Mouse (Mus musculus) forebrain, embryonic 15.5 days (tissue): Measurements from ENCODE around the gene Dlg2. TPM values are rescaled to one million over a fixed set of nuclear protein-coding genes. Genes with fewer than 3 reads are reported as not detected.
A peak's percentile ranks its signal among the peaks of the same experiment; 100 is the strongest.

ENCODE experiments used
- ATAC-seq: fragments of 200-750 bp; cut with Nextera tagmentation; replicated peaks from 2 replicates; pipeline ENCODE4 v1.8.0; 2017; ENCODE audit warnings: mild to moderate bottlenecking, moderate TSS enrichment, moderate library complexity
- H3K27ac ChIP-seq: fragments of 300-500 bp; sonication (generic); replicated peaks from 2 replicates; pipeline ENCODE4 v1.5.1; 2015; ENCODE audit warnings: mild to moderate bottlenecking, inconsistent platforms
- H3K27me3 ChIP-seq: fragments of 300-500 bp; sonication (generic); 2 replicates; pipeline ENCODE4 v1.6.1; 2015; ENCODE audit warnings: inconsistent platforms
- H3K36me3 ChIP-seq: fragments of 300-500 bp; sonication (generic); 2 replicates; pipeline ENCODE4 v1.6.1; 2015; ENCODE audit warnings: mild to moderate bottlenecking, inconsistent platforms
- H3K4me1 ChIP-seq: fragments of 300-500 bp; sonication (generic); 2 replicates; pipeline ENCODE4 v1.6.1; 2015; ENCODE audit warnings: inconsistent platforms
- H3K4me2 ChIP-seq: fragments of 300-500 bp; sonication (generic); replicated peaks from 2 replicates; pipeline ENCODE4 v1.6.1; 2015; ENCODE audit warnings: mild to moderate bottlenecking, inconsistent platforms
- H3K4me3 ChIP-seq: fragments of 300-500 bp; sonication (generic); 2 replicates; pipeline ENCODE4 v1.5.1; 2015; ENCODE audit warnings: mild to moderate bottlenecking, inconsistent platforms
- H3K9ac ChIP-seq: fragments of 300-500 bp; sonication (generic); replicated peaks from 2 replicates; pipeline ENCODE4 v1.6.1; 2015; ENCODE audit warnings: mild to moderate bottlenecking, inconsistent platforms
- H3K9me3 ChIP-seq: fragments of 300-500 bp; sonication (generic); 2 replicates; pipeline ENCODE4 v1.6.1; 2016; ENCODE audit warnings: inconsistent platforms
- WGBS: fragments of 180-500 bp; shearing (Covaris S2); methylation state at CpG from one replicate; pipeline ENCODE4 v1.1.7; 2015; ENCODE audit warnings: mixed read lengths; 5-methylcytosine and 5-hydroxymethylcytosine counted together
- polyA plus RNA-seq: library from polyadenylated mRNA; unstranded; fragments of >200 nt; fragmentation: Nextera tagmentation; extraction: Ambion mirVana; gene quantifications from 2 replicates; pipeline ENCODE4 v1.2.1, GENCODE M21; 2015

The Dlg2 gene
- polyA plus RNA-seq, 1 experiment from 2014 or later = 24.5 TPM

DNA sequence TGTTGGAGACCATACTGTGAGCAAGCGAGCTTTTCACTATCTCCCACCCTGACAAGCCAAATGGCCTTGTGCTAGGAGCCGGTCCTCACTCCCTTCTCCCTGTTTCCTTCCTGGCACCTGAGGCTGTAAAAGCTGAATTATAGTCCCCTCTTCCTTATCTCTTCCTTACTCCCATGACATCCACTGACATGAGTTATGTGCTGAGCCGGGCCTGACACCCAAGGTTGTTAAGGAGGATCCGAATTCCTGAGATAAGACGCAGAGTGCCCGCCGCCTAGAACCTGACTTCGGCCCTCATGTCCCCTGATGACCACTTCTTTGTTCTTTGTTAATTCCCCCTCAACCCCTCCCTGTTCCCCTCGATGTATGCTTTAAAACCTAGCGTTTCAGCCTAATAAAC lies 1409.9 kb downstream of the Dlg2 start:
- no peak overlapping the region for H3K4me3 ChIP-seq
- no peaks in the 10 kb centered on the region for H3K36me3 ChIP-seq
- H3K4me1 ChIP-seq = no peaks in the 10 kb centered on the region
- no peak overlapping the region for H3K9ac ChIP-seq
- no peak for ATAC-seq
- no peaks in the 10 kb centered on the region for H3K9me3 ChIP-seq
- no peaks in the 10 kb centered on the region for H3K27me3 ChIP-seq
- no peak overlapping the region for H3K4me2 ChIP-seq
- H3K27ac ChIP-seq = no peak overlapping the region
- 95% methylated on average over 10 of the region's 10 CpGs for WGBS

DNA sequence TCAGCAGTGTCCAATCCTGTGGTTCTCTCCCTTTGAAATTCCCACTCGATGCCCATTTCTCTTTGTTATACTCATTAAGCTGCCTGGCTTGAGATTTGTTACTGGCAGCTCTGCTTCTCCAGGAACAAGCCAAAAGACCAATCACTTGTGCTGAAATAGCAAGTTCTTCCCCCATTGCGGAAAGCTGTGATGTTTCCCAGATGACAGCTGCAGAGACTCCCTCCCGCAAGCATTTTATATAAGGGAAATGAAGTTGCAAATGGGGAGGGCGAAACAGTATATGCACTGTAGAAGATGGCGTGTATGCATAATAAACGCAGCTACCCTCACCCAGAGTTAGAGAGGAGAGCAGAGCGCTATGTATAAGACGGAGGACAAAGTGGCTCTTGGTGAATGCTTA lies 1417.5 kb downstream of the Dlg2 start:
- WGBS = 78% methylated on average over 8 of the region's 8 CpGs
- Histone ChIP-seq H3K27ac (no peak overlapping the region), H3K9me3 (no peaks in the 10 kb centered on the region), H3K36me3 (no peaks in the 10 kb centered on the region), H3K27me3 (no peaks in the 10 kb centered on the region), H3K4me3 (no peak overlapping the region), H3K9ac (no peak overlapping the region), H3K4me2 (no peak overlapping the region), H3K4me1 (no peaks in the 10 kb centered on the region)
- no peak for ATAC-seq

DNA sequence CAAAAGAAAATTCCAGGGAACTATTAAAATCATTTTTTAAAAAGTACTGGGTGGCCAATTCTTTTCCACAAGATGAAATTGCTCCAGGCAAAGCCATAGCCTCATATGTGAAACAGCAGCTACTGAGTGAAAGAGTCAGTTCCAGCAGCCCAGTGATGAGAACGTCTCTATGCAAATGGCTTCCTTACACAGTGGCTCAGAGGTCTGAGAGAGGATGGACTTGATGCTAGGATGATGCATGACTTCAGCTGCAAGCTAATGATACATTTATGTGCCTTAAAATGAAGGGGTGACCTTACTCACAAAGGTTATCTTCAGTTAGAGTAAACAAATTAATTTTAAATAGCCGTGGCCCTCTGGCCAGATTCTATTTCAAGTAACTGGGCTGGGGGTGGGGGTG lies 1420.5 kb downstream of the Dlg2 start:
- no peak overlapping the region for H3K9ac ChIP-seq
- no peaks in the 10 kb centered on the region for H3K27me3 ChIP-seq
- no peaks in the 10 kb centered on the region for H3K9me3 ChIP-seq
- H3K36me3 ChIP-seq = no peaks in the 10 kb centered on the region
- no peak for ATAC-seq
- H3K4me3 ChIP-seq = no peak overlapping the region
- no peak overlapping the region for H3K27ac ChIP-seq
- H3K4me2 ChIP-seq = no peak overlapping the region
- 69% methylated on average over 2 of the region's 2 CpGs for WGBS
- H3K4me1 ChIP-seq = no peaks in the 10 kb centered on the region

DNA sequence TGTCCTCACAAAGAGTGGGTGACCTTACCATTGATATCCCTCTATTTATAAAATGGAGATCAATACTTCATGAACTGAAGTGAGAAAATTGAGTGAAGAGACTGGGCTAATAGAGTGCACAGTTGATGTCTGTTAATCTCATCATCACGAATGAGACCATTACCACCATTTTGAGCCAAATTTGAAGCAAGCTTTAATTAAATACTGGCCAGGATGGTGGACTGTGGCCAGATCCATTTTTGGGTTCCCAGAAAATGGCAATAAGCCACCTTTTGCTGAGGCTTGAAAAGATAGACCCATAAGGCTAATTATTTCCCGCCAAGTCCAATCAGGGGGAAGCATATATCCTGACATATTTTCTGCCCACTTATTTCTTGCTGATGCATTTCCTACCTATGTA lies 1421.0 kb downstream of the Dlg2 start:
- H3K36me3 ChIP-seq = no peaks in the 10 kb centered on the region
- H3K4me3 ChIP-seq = no peak overlapping the region
- no peak for ATAC-seq
- no peak overlapping the region for H3K27ac ChIP-seq
- H3K4me2 ChIP-seq = no peak overlapping the region
- 73% methylated on average over 2 of the region's 2 CpGs for WGBS
- H3K9me3 ChIP-seq = no peaks in the 10 kb centered on the region
- no peak overlapping the region for H3K9ac ChIP-seq
- no peaks in the 10 kb centered on the region for H3K27me3 ChIP-seq
- H3K4me1 ChIP-seq = no peaks in the 10 kb centered on the region

DNA sequence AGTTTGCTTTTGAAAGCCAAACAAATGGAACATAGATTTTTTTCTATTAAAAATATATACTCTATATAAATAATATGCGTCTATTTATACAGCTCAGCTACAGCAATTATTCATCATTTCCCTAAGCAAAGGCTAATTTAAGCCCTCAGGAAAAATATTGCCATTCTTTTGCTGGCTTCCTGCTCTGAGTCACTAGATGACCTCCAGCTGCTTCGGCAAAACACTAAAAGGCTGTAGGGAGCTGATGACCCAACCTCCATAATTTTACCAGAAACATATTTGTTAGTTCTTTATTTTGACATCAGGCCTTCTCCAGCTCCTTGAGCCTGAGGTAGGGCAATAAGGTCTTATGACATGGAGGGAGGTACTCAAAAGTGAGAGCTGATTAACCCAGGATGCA lies 1426.0 kb downstream of the Dlg2 start:
- H3K9ac ChIP-seq = no peak overlapping the region
- H3K27ac ChIP-seq = no peak overlapping the region
- ATAC-seq = no peak
- WGBS = 93% methylated on average over 2 of the region's 2 CpGs
- H3K36me3 ChIP-seq = no peaks in the 10 kb centered on the region
- no peak overlapping the region for H3K4me2 ChIP-seq
- H3K9me3 ChIP-seq = no peaks in the 10 kb centered on the region
- H3K4me1 ChIP-seq = no peaks in the 10 kb centered on the region
- no peaks in the 10 kb centered on the region for H3K27me3 ChIP-seq
- no peak overlapping the region for H3K4me3 ChIP-seq

DNA sequence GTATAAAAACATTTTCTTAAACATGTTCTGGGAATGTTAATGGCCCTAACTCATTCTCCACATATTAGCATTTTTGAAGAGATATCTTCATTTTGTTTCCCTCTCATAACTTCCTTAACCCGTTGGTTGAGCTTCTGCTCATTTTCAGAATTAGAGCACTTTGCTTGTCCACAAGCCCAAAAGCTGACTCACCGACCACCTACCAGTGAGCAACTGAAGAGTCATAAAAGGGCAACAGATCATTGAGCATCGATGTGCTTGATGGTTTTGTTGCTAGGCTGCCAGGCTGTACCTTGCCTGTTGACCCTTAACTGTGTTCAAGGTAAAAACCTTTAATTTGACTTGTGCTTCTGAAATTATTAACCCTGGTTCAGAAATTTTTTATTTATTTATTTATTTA lies 1440.3 kb downstream of the Dlg2 start:
- no peak for ATAC-seq
- Histone ChIP-seq H3K27me3 (no peaks in the 10 kb centered on the region), H3K36me3 (no peaks in the 10 kb centered on the region), H3K4me1 (no peaks in the 10 kb centered on the region), H3K4me2 (no peak overlapping the region), H3K4me3 (no peak overlapping the region), H3K9ac (no peak overlapping the region), H3K27ac (no peak overlapping the region), H3K9me3 (no peaks in the 10 kb centered on the region)
- 82% methylated on average over 3 of the region's 3 CpGs for WGBS

DNA sequence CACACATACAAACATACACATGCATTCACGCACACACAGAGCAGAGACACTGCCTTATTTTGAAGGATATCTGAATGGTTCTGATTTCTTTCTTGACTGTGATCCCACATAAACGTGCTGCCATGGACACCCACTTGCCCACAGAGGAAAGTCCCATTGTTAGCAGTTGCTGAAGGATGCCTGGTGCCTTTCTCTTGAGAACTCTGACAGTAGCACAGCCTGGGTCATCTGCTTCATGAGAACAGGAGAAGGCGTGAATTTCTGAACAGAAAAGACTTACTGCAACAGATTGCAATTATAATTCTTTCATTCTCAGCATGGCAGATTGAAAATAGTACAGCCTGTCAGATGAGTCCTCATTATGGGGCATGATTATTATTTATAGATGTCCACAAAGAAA lies 1442.6 kb downstream of the Dlg2 start:
- no peaks in the 10 kb centered on the region for H3K4me1 ChIP-seq

DNA sequence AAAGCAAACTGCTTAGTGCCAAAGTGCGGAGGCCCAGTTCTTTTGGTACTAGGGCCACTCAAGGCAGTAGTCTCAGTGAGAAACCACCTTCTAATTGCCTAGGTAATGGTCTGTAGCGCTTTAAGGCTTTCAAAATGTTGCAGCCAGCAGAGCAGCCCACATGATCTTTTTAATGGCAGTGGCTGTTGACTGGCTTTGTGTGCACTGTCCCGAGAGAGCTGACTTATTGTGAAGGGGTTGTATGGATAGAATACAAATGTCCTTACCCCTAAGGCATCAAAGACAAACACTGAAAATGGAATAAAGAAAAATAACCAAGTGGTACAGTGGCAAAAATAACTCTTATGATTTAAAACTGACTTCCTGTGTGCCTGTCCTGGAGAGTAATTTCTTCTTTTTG lies 1443.3 kb downstream of the Dlg2 start:
- no peak overlapping the region for H3K9ac ChIP-seq
- H3K9me3 ChIP-seq = no peaks in the 10 kb centered on the region
- H3K4me1 ChIP-seq = no peaks in the 10 kb centered on the region
- no peaks in the 10 kb centered on the region for H3K27me3 ChIP-seq
- H3K36me3 ChIP-seq = no peaks in the 10 kb centered on the region
- no peak overlapping the region for H3K27ac ChIP-seq
- no peak overlapping the region for H3K4me2 ChIP-seq
- no peak for ATAC-seq
- 53% methylated on average over 3 of the region's 3 CpGs for WGBS
- no peak overlapping the region for H3K4me3 ChIP-seq

More for the DNA sequence above, 1442.6 kb downstream of the Dlg2 start:
- Histone ChIP-seq H3K27ac (no peak overlapping the region), H3K27me3 (no peaks in the 10 kb centered on the region), H3K4me3 (no peak overlapping the region), H3K9me3 (no peaks in the 10 kb centered on the region), H3K36me3 (no peaks in the 10 kb centered on the region), H3K4me2 (no peak overlapping the region), H3K9ac (no peak overlapping the region)
- no peak for ATAC-seq
- WGBS = 72% methylated on average over 3 of the region's 3 CpGs

DNA sequence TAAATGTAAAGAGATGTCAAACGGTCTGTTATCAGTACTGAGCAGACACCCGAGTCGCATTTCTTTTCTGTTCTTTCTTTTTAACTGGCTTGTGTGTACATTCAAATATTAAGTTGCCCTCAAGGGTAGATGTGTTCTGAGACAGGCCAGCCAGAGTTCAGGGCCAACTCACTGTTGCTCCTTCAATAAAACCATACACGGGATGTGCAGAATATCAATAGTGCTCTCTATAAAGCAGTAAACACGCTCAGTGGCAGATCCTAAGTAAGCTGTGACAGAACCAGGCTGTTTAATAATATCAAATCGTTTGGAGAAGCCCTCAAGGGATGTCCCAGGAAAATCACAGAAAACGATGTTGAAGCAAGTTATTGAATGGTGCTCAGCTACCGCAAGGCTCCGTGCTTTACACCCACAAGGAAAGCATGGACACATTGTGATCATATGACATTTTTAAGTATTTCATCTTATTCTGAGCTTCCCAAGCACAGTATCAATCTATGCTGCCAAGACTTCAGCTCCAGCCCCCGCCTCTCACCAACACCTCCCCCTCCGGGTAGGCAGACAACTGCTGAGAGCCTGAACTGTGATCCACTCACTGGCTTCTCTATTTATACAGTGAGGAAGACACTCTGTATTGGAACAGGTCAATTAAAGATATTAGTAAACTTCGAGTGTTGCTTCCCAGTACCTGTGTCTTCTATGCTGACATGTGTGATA lies 1458.6 kb downstream of the Dlg2 start:
- ATAC-seq = peak; percentile 70; the same call in 1 of the 2 replicates
- Histone ChIP-seq H3K4me3 (no peak overlapping the region), H3K9me3 (no peaks in the 10 kb centered on the region), H3K9ac (no peak overlapping the region), H3K27ac (no peak overlapping the region), H3K36me3 (no peaks in the 10 kb centered on the region), H3K27me3 (no peaks in the 10 kb centered on the region), H3K4me1 (no peaks in the 10 kb centered on the region; the same call in 1 of the 2 replicates), H3K4me2 (no peak overlapping the region)
- 69% methylated on average over 12 of the region's 12 CpGs for WGBS

DNA sequence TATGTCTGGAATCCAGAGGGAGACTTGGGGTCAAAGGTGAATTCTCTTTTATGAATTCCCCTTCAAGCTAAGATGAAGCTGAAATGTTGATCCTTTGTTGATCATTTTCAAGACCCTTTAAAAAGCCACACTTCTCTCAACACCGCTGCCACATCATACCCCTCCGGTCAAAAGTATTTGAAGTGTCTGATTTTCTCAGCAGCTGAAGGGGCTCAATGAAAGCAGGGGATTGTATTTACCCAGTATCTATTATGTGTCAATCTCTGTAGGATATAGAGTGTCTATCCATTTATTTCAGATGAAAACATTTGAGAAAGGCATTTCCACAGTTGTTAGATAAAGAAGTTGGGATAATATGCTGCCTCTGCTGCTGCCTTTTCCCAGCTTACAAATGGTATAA lies 1459.7 kb downstream of the Dlg2 start:
- ATAC-seq = peak; percentile 23; the same call in 1 of the 2 replicates
- Histone ChIP-seq H3K4me3 (no peak overlapping the region), H3K4me1 (no peaks in the 10 kb centered on the region; the same call in 1 of the 2 replicates), H3K36me3 (no peaks in the 10 kb centered on the region), H3K27ac (no peak overlapping the region), H3K27me3 (no peaks in the 10 kb centered on the region), H3K9ac (no peak overlapping the region), H3K4me2 (no peak overlapping the region), H3K9me3 (no peaks in the 10 kb centered on the region)
- 51% methylated on average over 2 of the region's 2 CpGs for WGBS

DNA sequence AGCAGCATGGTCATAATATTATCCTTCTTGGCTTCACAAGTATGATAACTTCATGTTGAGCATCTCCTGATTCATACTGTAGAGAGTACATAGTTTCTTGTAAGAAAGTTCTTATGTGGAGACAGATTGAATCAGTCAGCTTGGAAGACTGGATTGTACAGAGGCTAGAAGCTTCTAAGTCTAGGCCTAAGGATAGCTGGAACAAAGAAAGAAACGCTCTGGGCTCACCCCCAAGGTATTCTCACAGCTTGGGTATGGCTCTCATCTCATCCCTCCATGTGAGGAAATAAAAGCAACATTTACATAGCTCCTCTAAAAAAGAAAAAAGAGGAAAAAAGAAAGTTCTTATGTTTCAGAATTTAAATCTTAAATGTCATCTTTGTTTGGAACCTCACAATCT lies 1466.8 kb downstream of the Dlg2 start:
- 80% methylated on average over 1 of the region's 1 CpGs for WGBS
- Histone ChIP-seq H3K36me3 (no peaks in the 10 kb centered on the region), H3K27me3 (no peaks in the 10 kb centered on the region), H3K27ac (no peak overlapping the region), H3K9me3 (no peaks in the 10 kb centered on the region), H3K4me1 (no peaks in the 10 kb centered on the region), H3K4me3 (no peak overlapping the region), H3K9ac (no peak overlapping the region), H3K4me2 (no peak overlapping the region)
- no peak for ATAC-seq

DNA sequence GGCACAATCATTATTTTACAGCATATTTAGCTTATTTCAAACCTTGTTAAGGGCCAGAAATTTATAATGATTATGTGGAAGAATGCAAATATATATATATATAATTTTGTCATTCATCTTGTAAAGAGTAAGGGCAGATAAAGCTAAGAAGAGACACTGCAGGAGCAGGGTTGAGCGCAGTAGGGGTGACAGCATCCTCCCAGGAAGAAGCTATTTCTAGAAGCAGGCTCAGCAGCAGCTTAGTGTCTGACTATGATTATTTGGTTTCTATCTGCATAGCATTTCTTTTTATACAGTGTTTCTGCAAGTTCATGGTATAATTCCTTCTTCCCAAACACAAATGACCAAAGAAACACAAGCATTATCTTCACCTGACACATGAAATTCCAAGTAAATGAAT lies 1479.1 kb downstream of the Dlg2 start:
- WGBS = 94% methylated on average over 1 of the region's 1 CpGs
- Histone ChIP-seq H3K9me3 (no peaks in the 10 kb centered on the region), H3K4me2 (no peak overlapping the region), H3K27ac (no peak overlapping the region), H3K9ac (no peak overlapping the region), H3K4me1 (no peaks in the 10 kb centered on the region), H3K36me3 (no peaks in the 10 kb centered on the region), H3K4me3 (no peak overlapping the region), H3K27me3 (no peaks in the 10 kb centered on the region)
- no peak for ATAC-seq

DNA sequence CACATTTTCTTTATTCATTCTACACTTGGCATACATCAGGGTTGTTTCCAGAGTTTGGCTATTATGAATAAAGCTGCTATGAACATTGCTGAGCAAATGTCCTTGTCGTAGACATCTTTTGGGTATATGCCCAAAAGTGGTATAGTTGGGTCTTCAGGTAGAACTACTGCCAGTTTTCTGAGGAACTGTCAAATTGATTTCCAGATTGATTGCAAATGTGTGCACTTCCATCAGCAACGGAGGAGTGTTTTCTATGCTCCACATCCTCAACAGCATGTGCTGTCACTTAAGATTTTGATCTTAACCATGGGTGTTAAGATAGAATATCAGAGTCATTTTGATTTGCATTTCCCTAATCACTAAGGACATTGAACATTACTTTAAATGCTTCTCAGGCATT lies 1486.5 kb downstream of the Dlg2 start:
- Histone ChIP-seq H3K4me1 (no peaks in the 10 kb centered on the region), H3K4me2 (no peak overlapping the region), H3K27ac (no peak overlapping the region), H3K4me3 (no peak overlapping the region), H3K9me3 (no peaks in the 10 kb centered on the region), H3K36me3 (no peaks in the 10 kb centered on the region), H3K27me3 (no peaks in the 10 kb centered on the region), H3K9ac (no peak overlapping the region)
- no peak for ATAC-seq
- 60% methylated on average over 2 of the region's 2 CpGs for WGBS
